Mouse (Mus musculus): ENCODE data around the gene Trpv3. TPM values are rescaled to one million over a fixed set of nuclear protein-coding genes. Genes with fewer than 3 reads are reported as not detected.

Gene Trpv3
- total and polyA plus RNA-seq, 2 experiments: under 0.01 to 0.01 TPM

DNA sequence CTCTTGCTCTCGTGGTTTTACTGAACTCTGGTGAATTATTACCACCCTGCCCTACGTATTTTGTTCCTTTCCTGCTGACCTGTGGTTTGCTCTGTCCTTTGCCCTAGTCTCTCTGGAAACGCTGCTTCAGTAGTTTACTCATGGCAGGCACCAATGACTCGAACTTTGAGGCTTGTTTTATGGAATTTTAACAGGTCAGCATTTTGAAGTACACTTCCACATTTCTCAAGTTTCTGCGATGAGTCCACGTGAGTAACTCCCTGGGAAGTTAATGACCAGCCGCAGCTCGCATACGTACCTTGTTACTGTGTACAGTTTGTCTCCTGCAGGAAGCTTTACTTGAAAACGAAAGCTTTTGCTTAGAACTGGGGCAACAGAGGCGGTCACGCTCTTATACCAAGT lies 59.3 kb downstream of the Trpv3 start:
- WGBS: 10% methylated on average over 12 of the region's 12 CpGs
- Histone ChIP-seq H3K4me1 (ENCODE audit: control insufficient read depth, insufficient read depth, low read length) (peaks cover 9% of the 10 kb centered on the region; the same call in 1 of the 2 replicates), H3K79me2 (ENCODE audit: control insufficient read depth, insufficient read depth, low read length) (peaks cover 7% of the 10 kb centered on the region; the same call in 1 of the 2 replicates), H3K4me3 (ENCODE audit: insufficient read depth, low read depth, low read length) (peak overlapping the region; percentile 46), H3K27ac (replicated peaks; ENCODE audit: insufficient read depth, low read depth, low read length) (no peak overlapping the region; the same call in 1 of the 2 replicates), H3K36me3 (ENCODE audit: control insufficient read depth, insufficient read depth, low read length) (no peaks in the 10 kb centered on the region), H3K27me3 (ENCODE audit: control insufficient read depth, insufficient read depth, low read length) (no peaks in the 10 kb centered on the region), H3K9ac (ENCODE audit: low read depth, low read length) (no peak overlapping the region)
- TF ChIP-seq POLR2A (IDR thresholded peaks at IDR 0.05; ENCODE audit: extremely low read depth, insufficient read depth, low read length) (no peak), CTCF (IDR thresholded peaks at IDR 0.05; ENCODE audit: low read depth, low read length) (no peak)
- DNase-seq (ENCODE audit: extremely low read depth, low read depth, low spot score): peak; percentile 100

- no peak for DNase-seq (ENCODE audit: extremely low read depth, low read depth, low spot score)
- WGBS: 19% methylated on average over 4 of the region's 4 CpGs
- H3K36me3 ChIP-seq (ENCODE audit: control insufficient read depth, insufficient read depth, low read length): no peaks in the 10 kb centered on the region
- no peak overlapping the region for H3K9ac ChIP-seq (ENCODE audit: low read depth, low read length)
- H3K4me3 ChIP-seq (ENCODE audit: insufficient read depth, low read depth, low read length): no peak overlapping the region
- no peaks in the 10 kb centered on the region for H3K27me3 ChIP-seq (ENCODE audit: control insufficient read depth, insufficient read depth, low read length)
- H3K79me2 ChIP-seq (ENCODE audit: control insufficient read depth, insufficient read depth, low read length): peaks cover 7% of the 10 kb centered on the region; the same call in 1 of the 2 replicates
- peaks cover 9% of the 10 kb centered on the region; the same call in 1 of the 2 replicates for H3K4me1 ChIP-seq (ENCODE audit: control insufficient read depth, insufficient read depth, low read length)
- no peak overlapping the region for H3K27ac ChIP-seq (replicated peaks; ENCODE audit: insufficient read depth, low read depth, low read length)
- TF ChIP-seq CTCF (IDR thresholded peaks at IDR 0.05; ENCODE audit: low read depth, low read length): no peak
- no peak for TF ChIP-seq POLR2A (IDR thresholded peaks at IDR 0.05; ENCODE audit: extremely low read depth, insufficient read depth, low read length)
Observed at GRCm38 (mm10) chr11:73327361-73327760, 60.2 kb downstream of the Trpv3 start.

GRCm38 (mm10) chr11:73329442-73329841 lies 62.3 kb downstream of the Trpv3 start, which contains the start of the genes Aspa, Gm49340 and Spata22:
Gene Aspa, minus strand, starts transcription at chr11:73329596.
Gene Gm49340, plus strand, starts transcription at chr11:73329741.
Gene Spata22, plus strand, starts transcription at chr11:73329741.
- WGBS: 87% methylated on average over 27 of the region's 27 CpGs
- Histone ChIP-seq H3K79me2 (ENCODE audit: control insufficient read depth, insufficient read depth, low read length) (0 out of 2 replicates have a peak, but pooled peaks cover 3% of the 10 kb centered on the region), H3K4me1 (ENCODE audit: control insufficient read depth, insufficient read depth, low read length) (peaks cover 9% of the 10 kb centered on the region; the same call in 1 of the 2 replicates), H3K9ac (ENCODE audit: low read depth, low read length) (no peak within 1 kb of the TSS), H3K4me3 (ENCODE audit: insufficient read depth, low read depth, low read length) (no peak within 1 kb of the TSS), H3K27me3 (ENCODE audit: control insufficient read depth, insufficient read depth, low read length) (no peaks in the 10 kb centered on the region), H3K27ac (replicated peaks; ENCODE audit: insufficient read depth, low read depth, low read length) (no peak within 1 kb of the TSS), H3K36me3 (ENCODE audit: control insufficient read depth, insufficient read depth, low read length) (no peaks in the 10 kb centered on the region)
- DNase-seq (ENCODE audit: extremely low read depth, low read depth, low spot score): no peak
- TF ChIP-seq CTCF (IDR thresholded peaks at IDR 0.05; ENCODE audit: low read depth, low read length): no peak
- no peak for TF ChIP-seq POLR2A (IDR thresholded peaks at IDR 0.05; ENCODE audit: extremely low read depth, insufficient read depth, low read length)

DNA sequence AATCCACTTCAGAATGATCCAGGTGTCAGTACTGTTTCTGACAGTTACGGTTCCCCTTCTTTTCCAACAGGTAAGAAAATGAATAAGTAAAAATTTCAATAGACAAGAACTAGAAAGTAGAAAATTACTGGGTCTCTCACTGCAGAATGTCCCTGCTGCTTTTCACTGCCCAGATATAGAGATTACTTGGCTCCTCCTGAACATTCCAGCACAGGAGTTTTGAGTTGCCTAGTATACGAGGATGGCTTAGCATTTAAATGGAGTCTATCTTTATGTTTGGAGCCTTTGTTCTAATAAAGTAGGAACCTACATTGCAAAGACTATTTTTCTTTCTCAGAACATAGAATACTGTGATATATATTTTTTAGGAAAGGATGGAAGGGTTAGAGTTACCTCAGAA lies 66.2 kb downstream of the Trpv3 start:
- Histone ChIP-seq H3K79me2 (ENCODE audit: control insufficient read depth, insufficient read depth, low read length) (0 out of 2 replicates have a peak, but pooled peaks cover 3% of the 10 kb centered on the region), H3K27me3 (ENCODE audit: control insufficient read depth, insufficient read depth, low read length) (no peaks in the 10 kb centered on the region), H3K4me3 (ENCODE audit: insufficient read depth, low read depth, low read length) (no peak overlapping the region), H3K27ac (replicated peaks; ENCODE audit: insufficient read depth, low read depth, low read length) (no peak overlapping the region), H3K9ac (ENCODE audit: low read depth, low read length) (no peak overlapping the region), H3K4me1 (ENCODE audit: control insufficient read depth, insufficient read depth, low read length) (no peaks in the 10 kb centered on the region), H3K36me3 (ENCODE audit: control insufficient read depth, insufficient read depth, low read length) (no peaks in the 10 kb centered on the region)
- 95% methylated on average over 2 of the region's 2 CpGs for WGBS
- no peak for DNase-seq (ENCODE audit: extremely low read depth, low read depth, low spot score)
- TF ChIP-seq POLR2A (IDR thresholded peaks at IDR 0.05; ENCODE audit: extremely low read depth, insufficient read depth, low read length) (no peak), CTCF (IDR thresholded peaks at IDR 0.05; ENCODE audit: low read depth, low read length) (no peak)

- Histone ChIP-seq H3K9ac (ENCODE audit: low read depth, low read length) (no peak overlapping the region), H3K36me3 (ENCODE audit: control insufficient read depth, insufficient read depth, low read length) (no peaks in the 10 kb centered on the region), H3K4me3 (ENCODE audit: insufficient read depth, low read depth, low read length) (no peak overlapping the region), H3K79me2 (ENCODE audit: control insufficient read depth, insufficient read depth, low read length) (no peaks in the 10 kb centered on the region), H3K27ac (replicated peaks; ENCODE audit: insufficient read depth, low read depth, low read length) (no peak overlapping the region), H3K27me3 (ENCODE audit: control insufficient read depth, insufficient read depth, low read length) (no peaks in the 10 kb centered on the region), H3K4me1 (ENCODE audit: control insufficient read depth, insufficient read depth, low read length) (no peaks in the 10 kb centered on the region)
- TF ChIP-seq POLR2A (IDR thresholded peaks at IDR 0.05; ENCODE audit: extremely low read depth, insufficient read depth, low read length) (no peak), CTCF (IDR thresholded peaks at IDR 0.05; ENCODE audit: low read depth, low read length) (no peak)
- no peak for DNase-seq (ENCODE audit: extremely low read depth, low read depth, low spot score)
- 83% methylated on average over 4 of the region's 4 CpGs for WGBS
Observed at GRCm38 (mm10) chr11:73336919-73337318, 69.7 kb downstream of the Trpv3 start.

Other genes with a start within 250 kb of the Trpv3 start
- gene Camkk1, start 248.4 kb upstream of the Trpv3 start, total RNA-seq (2014; rRNA removed): 0.28 and 0.54 TPM in 2 replicates
- 0.12 and 0.24 TPM in 2 replicates for gene Camkk1, start 248.4 kb upstream of the Trpv3 start, polyA plus RNA-seq (2012; rRNA removed)
- 3.7 and 3.8 TPM in 2 replicates for gene Ncbp3, start 219.6 kb upstream of the Trpv3 start, total RNA-seq (2014; rRNA removed)
- gene Ncbp3, start 219.6 kb upstream of the Trpv3 start, polyA plus RNA-seq (2012; rRNA removed): 1.3 TPM in 2 replicates
- gene Itgae, start 176.8 kb upstream of the Trpv3 start, total RNA-seq (2014; rRNA removed): 0.18 and 0.27 TPM in 2 replicates
- gene Itgae, start 176.8 kb upstream of the Trpv3 start, polyA plus RNA-seq (2012; rRNA removed): 0.17 and 0.19 TPM in 2 replicates
- 0.55 and 0.60 TPM in 2 replicates for gene Haspin, start 129.1 kb upstream of the Trpv3 start, total RNA-seq (2014; rRNA removed)
- gene Haspin, start 129.1 kb upstream of the Trpv3 start, polyA plus RNA-seq (2012; rRNA removed): 0.12 and 0.26 TPM in 2 replicates
- gene P2rx5, start 107.0 kb upstream of the Trpv3 start, total RNA-seq (2014; rRNA removed): 0.09 TPM in 1 of 2 replicates, not detected in the other
- gene P2rx5, start 107.0 kb upstream of the Trpv3 start, polyA plus RNA-seq (2012; rRNA removed): 0.06 TPM in 1 of 2 replicates, not detected in the other
- gene Emc6, start 90.4 kb upstream of the Trpv3 start, total RNA-seq (2014; rRNA removed): 80.9 and 90.9 TPM in 2 replicates
- gene Emc6, start 90.4 kb upstream of the Trpv3 start, polyA plus RNA-seq (2012; rRNA removed): 63.8 and 74.6 TPM in 2 replicates
- 11.5 and 13.2 TPM in 2 replicates for gene Tax1bp3, start 90.3 kb upstream of the Trpv3 start, total RNA-seq (2014; rRNA removed)
- 16.6 and 19.4 TPM in 2 replicates for gene Tax1bp3, start 90.3 kb upstream of the Trpv3 start, polyA plus RNA-seq (2012; rRNA removed)
- gene Ctns, start 68.3 kb upstream of the Trpv3 start, total RNA-seq (2014; rRNA removed): 11.5 and 15.6 TPM in 2 replicates
- gene Ctns, start 68.3 kb upstream of the Trpv3 start, polyA plus RNA-seq (2012; rRNA removed): 13.1 and 16.6 TPM in 2 replicates
- 38.3 and 38.6 TPM in 2 replicates for gene Shpk, start 67.9 kb upstream of the Trpv3 start, total RNA-seq (2014; rRNA removed)
- 43.5 and 44.5 TPM in 2 replicates for gene Shpk, start 67.9 kb upstream of the Trpv3 start, polyA plus RNA-seq (2012; rRNA removed)
- gene Trpv1, start 33.1 kb upstream of the Trpv3 start, total RNA-seq (2014; rRNA removed): 0.18 and 0.20 TPM in 2 replicates
- gene Trpv1, start 33.1 kb upstream of the Trpv3 start, polyA plus RNA-seq (2012; rRNA removed): 0.06 and 0.28 TPM in 2 replicates
- gene Aspa, start 62.2 kb downstream of the Trpv3 start, total RNA-seq (2014; rRNA removed): 32.8 and 40.2 TPM in 2 replicates
- gene Aspa, start 62.2 kb downstream of the Trpv3 start, polyA plus RNA-seq (2012; rRNA removed): 3.2 and 4.2 TPM in 2 replicates
- gene Gm49340, start 62.4 kb downstream of the Trpv3 start, total RNA-seq (2014; rRNA removed): 0.18 and 0.27 TPM in 2 replicates
- gene Gm49340, start 62.4 kb downstream of the Trpv3 start, polyA plus RNA-seq (2012; rRNA removed): 0.23 TPM in 1 of 2 replicates, not detected in the other
- gene Spata22, start 62.4 kb downstream of the Trpv3 start, total RNA-seq (2014; rRNA removed): 5.1 and 5.9 TPM in 2 replicates
- 0.73 and 0.94 TPM in 2 replicates for gene Spata22, start 62.4 kb downstream of the Trpv3 start, polyA plus RNA-seq (2012; rRNA removed)
- 0.13 TPM in 1 of 2 replicates, not detected in the other for gene Olfr20, start 83.4 kb downstream of the Trpv3 start, total RNA-seq (2014; rRNA removed)
- 1.0 and 1.8 TPM in 2 replicates for gene Olfr20, start 83.4 kb downstream of the Trpv3 start, polyA plus RNA-seq (2012; rRNA removed)
- gene Olfr376, start 103.9 kb downstream of the Trpv3 start, total RNA-seq (2014; rRNA removed): not detected in 2 replicates
- not detected in 2 replicates for gene Olfr376, start 103.9 kb downstream of the Trpv3 start, polyA plus RNA-seq (2012; rRNA removed)
- gene Olfr1, start 132.2 kb downstream of the Trpv3 start, total RNA-seq (2014; rRNA removed): not detected in 2 replicates
- not detected in 2 replicates for gene Olfr1, start 132.2 kb downstream of the Trpv3 start, polyA plus RNA-seq (2012; rRNA removed)
- gene Olfr378, start 161.1 kb downstream of the Trpv3 start, total RNA-seq (2014; rRNA removed): not detected in 2 replicates
- not detected in 2 replicates for gene Olfr378, start 161.1 kb downstream of the Trpv3 start, polyA plus RNA-seq (2012; rRNA removed)
- gene Olfr380, start 190.1 kb downstream of the Trpv3 start, total RNA-seq (2014; rRNA removed): not detected in 2 replicates
- gene Olfr380, start 190.1 kb downstream of the Trpv3 start, polyA plus RNA-seq (2012; rRNA removed): not detected in 2 replicates
- not detected in 2 replicates for gene Olfr381, start 224.2 kb downstream of the Trpv3 start, total RNA-seq (2014; rRNA removed)
- not detected in 2 replicates for gene Olfr381, start 224.2 kb downstream of the Trpv3 start, polyA plus RNA-seq (2012; rRNA removed)
- gene Olfr382, start 249.8 kb downstream of the Trpv3 start, total RNA-seq (2014; rRNA removed): not detected in 2 replicates
- gene Olfr382, start 249.8 kb downstream of the Trpv3 start, polyA plus RNA-seq (2012; rRNA removed): not detected in 2 replicates